Mouse (Mus musculus): ENCODE results near the gene Sema6c. TPM values are rescaled to one million over a fixed set of nuclear protein-coding genes. Genes with fewer than 3 reads are reported as not detected.

Gene Sema6c
- polyA plus RNA-seq, 1 experiment from 2014 or later, result 18.9 TPM

Small RNAs within 50 kb of the gene (microRNA-seq; reads per million reads assigned to microRNA genes)
- gene Mir8099-1, result not detected

Other genes with a start within 250 kb of the Sema6c start
- 10.8 and 12.4 TPM in 2 replicates for gene Selenbp1, start 227.4 kb upstream of the Sema6c start, polyA plus RNA-seq (2015; fragmentation: Nextera tagmentation; extraction: Ambion mirVana)
- gene Rfx5, start 206.4 kb upstream of the Sema6c start, polyA plus RNA-seq (2015; fragmentation: Nextera tagmentation; extraction: Ambion mirVana), result 6.2 and 7.5 TPM in 2 replicates
- gene Pi4kb, start 185.7 kb upstream of the Sema6c start, polyA plus RNA-seq (2015; fragmentation: Nextera tagmentation; extraction: Ambion mirVana), result 21.1 and 22.4 TPM in 2 replicates
- 17.6 and 18.7 TPM in 2 replicates for gene Zfp687, start 145.0 kb upstream of the Sema6c start, polyA plus RNA-seq (2015; fragmentation: Nextera tagmentation; extraction: Ambion mirVana)
- 253 and 254 TPM in 2 replicates for gene Psmd4, start 117.8 kb upstream of the Sema6c start, polyA plus RNA-seq (2015; fragmentation: Nextera tagmentation; extraction: Ambion mirVana)
- 15.0 and 17.0 TPM in 2 replicates for gene Pip5k1a, start 53.5 kb upstream of the Sema6c start, polyA plus RNA-seq (2015; fragmentation: Nextera tagmentation; extraction: Ambion mirVana)
- gene Vps72, start 49.4 kb upstream of the Sema6c start, polyA plus RNA-seq (2015; fragmentation: Nextera tagmentation; extraction: Ambion mirVana), result 170 and 184 TPM in 2 replicates
- gene Tmod4, start 36.0 kb upstream of the Sema6c start, polyA plus RNA-seq (2015; fragmentation: Nextera tagmentation; extraction: Ambion mirVana), result 1.1 TPM in 2 replicates
- gene Scnm1, start 26.4 kb upstream of the Sema6c start, polyA plus RNA-seq (2015; fragmentation: Nextera tagmentation; extraction: Ambion mirVana), result 79.5 and 79.8 TPM in 2 replicates
- 53.8 and 57.6 TPM in 2 replicates for gene Lysmd1, start 26.4 kb upstream of the Sema6c start, polyA plus RNA-seq (2015; fragmentation: Nextera tagmentation; extraction: Ambion mirVana)
- 2.6 and 3.2 TPM in 2 replicates for gene Tnfaip8l2, start 18.1 kb upstream of the Sema6c start, polyA plus RNA-seq (2015; fragmentation: Nextera tagmentation; extraction: Ambion mirVana)
- gene Gabpb2, start 57.5 kb downstream of the Sema6c start, polyA plus RNA-seq (2015; fragmentation: Nextera tagmentation; extraction: Ambion mirVana), result 2.4 and 3.0 TPM in 2 replicates
- 46.6 and 50.9 TPM in 2 replicates for gene Cdc42se1, start 68.3 kb downstream of the Sema6c start, polyA plus RNA-seq (2015; fragmentation: Nextera tagmentation; extraction: Ambion mirVana)
- gene Mllt11, start 71.7 kb downstream of the Sema6c start, polyA plus RNA-seq (2015; fragmentation: Nextera tagmentation; extraction: Ambion mirVana), result 336 and 438 TPM in 2 replicates
- 0.21 and 0.24 TPM in 2 replicates for gene Gm128, start 81.1 kb downstream of the Sema6c start, polyA plus RNA-seq (2015; fragmentation: Nextera tagmentation; extraction: Ambion mirVana)
- 0.30 TPM in 1 of 2 replicates, not detected in the other for gene Bnipl, start 90.7 kb downstream of the Sema6c start, polyA plus RNA-seq (2015; fragmentation: Nextera tagmentation; extraction: Ambion mirVana)
- 42.3 and 42.5 TPM in 2 replicates for gene Mindy1, start 120.9 kb downstream of the Sema6c start, polyA plus RNA-seq (2015; fragmentation: Nextera tagmentation; extraction: Ambion mirVana)
- gene Prune1, start 121.6 kb downstream of the Sema6c start, polyA plus RNA-seq (2015; fragmentation: Nextera tagmentation; extraction: Ambion mirVana), result 81.4 and 84.3 TPM in 2 replicates
- 0.23 and 0.34 TPM in 2 replicates for gene Anxa9, start 146.7 kb downstream of the Sema6c start, polyA plus RNA-seq (2015; fragmentation: Nextera tagmentation; extraction: Ambion mirVana)
- gene Cers2, start 154.3 kb downstream of the Sema6c start, polyA plus RNA-seq (2015; fragmentation: Nextera tagmentation; extraction: Ambion mirVana), result 89.6 and 101 TPM in 2 replicates
- 42.3 and 43.3 TPM in 2 replicates for gene Setdb1, start 196.7 kb downstream of the Sema6c start, polyA plus RNA-seq (2015; fragmentation: Nextera tagmentation; extraction: Ambion mirVana)
- not detected in 2 replicates for gene 4930558C23Rik, start 242.4 kb downstream of the Sema6c start, polyA plus RNA-seq (2015; fragmentation: Nextera tagmentation; extraction: Ambion mirVana)